Mouse (Mus musculus) heart, adult 18-20 months (tissue): ENCODE data around the gene Sebox. TPM values are rescaled to one million over a fixed set of nuclear protein-coding genes. Genes with fewer than 3 reads are reported as not detected.
A peak's percentile ranks its signal among the peaks of the same experiment; 100 is the strongest.

Experiments used
- DNase-seq, 2 experiments: peaks; one replicate each; pipeline ENCODE4 v3.0.0; 2021 to 2022; ENCODE audit warnings: mixed read lengths in 1 of 2
- long read RNA-seq, 2 experiments: library from polyadenylated mRNA; stranded (forward); transcript quantifications; one replicate each; pipeline ENCODE4 v2.0.0; 2021
- total RNA-seq, 2 experiments: library from RNA; stranded (reverse); gene quantifications; 2 replicates each; pipeline ENCODE4 v1.2.3; 2021

Gene Sebox
- total RNA-seq, result not detected
- long read RNA-seq, experiment 1, result 0 reads
- long read RNA-seq, experiment 2, result 0 reads

DNA sequence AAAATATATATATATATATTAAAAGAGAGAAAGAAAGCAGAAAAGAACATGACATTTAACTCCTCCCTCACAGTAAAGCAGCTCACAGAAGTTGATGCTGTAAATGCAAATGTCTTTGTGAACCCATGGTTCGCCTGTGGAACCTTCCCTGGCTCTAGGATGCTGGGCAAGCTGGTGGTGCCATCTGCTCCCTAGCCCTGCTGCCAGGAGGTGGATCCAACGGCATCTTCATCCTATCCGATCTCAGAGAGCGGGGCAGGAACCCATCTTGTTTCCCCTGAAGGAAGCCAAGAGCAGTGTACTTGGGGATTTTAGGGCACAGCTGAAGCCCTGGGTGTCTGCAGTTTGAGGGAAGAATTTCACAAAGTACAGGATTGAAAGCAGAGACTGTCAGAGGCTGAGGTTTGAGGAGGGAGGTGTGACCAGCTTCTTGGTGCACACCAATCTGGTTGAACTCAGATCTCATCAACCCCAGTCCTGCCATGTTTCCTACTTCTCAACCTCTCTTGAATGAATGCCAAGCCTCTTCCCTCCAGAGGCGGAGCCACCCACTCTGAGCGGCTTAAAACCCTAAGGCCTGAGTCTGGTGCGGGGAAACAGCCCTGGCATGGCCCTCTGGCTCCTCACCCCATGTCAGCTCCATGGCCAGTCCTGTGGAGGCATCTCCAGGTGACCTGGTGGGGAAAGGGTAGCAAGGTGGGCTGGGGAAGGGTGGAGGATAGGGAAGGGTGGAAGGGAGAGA is at the start of gene Sebox:
Gene Sebox (plus strand): TSS at position 539 of the 742 bp plus-strand sequence.
- no peak for DNase-seq

DNA sequence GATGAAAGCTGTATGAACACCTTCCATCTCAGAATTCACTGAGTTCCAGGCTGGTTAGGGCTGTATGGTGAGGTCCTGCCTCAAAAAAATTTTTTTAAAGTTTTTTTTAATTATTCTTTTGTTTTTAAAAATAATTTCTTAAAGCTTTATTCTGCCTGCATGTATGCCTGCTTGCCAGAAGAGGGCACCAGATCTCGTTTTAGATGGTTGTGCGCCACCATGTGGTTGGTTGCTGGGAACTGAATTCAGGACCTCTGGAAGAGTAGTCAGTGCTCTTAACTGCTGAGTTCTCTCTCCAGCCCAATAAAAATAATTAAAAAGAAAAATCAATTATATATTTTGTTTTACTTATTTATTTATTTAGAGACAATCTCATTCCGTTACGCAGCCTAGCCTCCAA is 49.6 kb upstream of the Sebox start:
- DNase-seq, result peak; percentile 49 to 76

DNA sequence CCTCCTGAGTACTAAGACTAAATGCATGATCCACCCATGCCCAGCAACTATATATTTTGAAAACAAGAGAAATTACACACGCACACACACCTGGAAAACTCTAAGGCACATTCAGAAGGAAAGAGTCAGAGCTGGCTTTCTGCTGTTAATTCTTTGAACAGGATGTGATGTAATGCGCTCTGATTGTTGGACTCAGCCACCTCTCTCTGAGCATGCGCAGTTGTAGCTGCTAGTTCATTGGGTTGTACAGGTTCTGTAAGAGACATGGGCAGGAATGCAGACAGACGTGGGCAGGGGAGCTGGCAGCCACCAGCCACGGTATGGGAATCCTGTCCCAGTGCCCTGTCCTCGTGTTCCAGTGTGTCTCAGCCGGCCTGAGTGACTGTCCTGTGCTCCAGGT is 49.0 kb upstream of the Sebox start:
- no peak for DNase-seq

DNA sequence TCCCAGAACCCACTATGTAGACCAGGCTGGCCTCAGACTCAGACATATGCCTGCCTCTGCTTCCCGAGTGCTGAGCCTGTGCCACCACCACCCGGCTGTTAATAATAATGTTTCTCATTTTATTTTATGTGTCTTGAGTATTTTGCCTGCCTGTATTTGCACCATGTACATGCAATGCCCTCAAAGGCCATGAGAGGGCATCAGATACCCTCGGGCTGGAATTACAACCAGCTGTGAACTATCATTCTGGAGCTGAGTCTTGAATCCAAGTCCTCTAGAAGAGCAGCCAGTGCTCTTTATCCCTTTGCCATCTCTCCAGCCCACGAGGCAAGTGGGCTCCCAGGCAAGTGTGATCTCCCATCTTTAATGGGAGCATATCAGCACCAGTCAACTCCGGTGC is 47.9 kb upstream of the Sebox start:
- DNase-seq, result peak; percentile 21 to 57

DNA sequence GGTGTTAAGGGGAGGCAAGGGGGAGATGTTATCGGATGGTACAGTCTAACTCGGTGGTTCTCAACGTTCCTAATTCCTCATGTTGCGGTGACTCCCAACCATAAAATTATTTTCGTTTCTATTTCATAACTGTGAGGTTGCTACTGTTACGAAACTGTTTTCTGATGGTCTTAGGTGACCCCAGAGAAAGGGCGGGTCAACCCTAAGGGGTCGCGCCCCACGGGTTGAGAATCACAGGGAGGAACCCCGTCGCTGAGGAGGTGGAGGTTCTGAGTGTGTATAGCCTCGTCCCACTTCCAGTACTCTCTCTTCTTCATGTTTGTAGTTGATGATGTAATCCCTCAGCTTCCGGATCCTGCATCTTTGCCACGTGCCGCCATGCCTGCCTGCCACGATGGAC is 44.5 kb upstream of the Sebox start:
- no peak for DNase-seq

DNA sequence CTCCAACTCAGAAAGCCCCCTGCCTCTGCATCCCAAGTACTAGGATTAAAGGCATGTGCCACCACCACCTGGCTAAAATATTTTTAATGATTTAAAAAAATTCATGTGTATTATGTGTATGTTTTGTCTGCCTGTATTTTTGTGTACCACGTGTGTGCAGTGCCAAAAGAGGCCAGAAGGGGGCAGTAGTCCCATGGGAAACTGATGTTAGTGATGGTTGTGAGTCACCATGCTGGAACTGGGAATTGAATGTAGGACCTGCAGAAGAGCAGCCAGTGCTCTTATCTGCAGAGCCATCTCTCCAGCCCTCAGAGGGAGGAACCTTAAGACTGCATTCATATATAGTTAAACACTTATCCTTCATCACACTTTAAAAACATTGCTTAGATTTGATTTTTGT is 41.4 kb upstream of the Sebox start:
- no peak for DNase-seq

DNA sequence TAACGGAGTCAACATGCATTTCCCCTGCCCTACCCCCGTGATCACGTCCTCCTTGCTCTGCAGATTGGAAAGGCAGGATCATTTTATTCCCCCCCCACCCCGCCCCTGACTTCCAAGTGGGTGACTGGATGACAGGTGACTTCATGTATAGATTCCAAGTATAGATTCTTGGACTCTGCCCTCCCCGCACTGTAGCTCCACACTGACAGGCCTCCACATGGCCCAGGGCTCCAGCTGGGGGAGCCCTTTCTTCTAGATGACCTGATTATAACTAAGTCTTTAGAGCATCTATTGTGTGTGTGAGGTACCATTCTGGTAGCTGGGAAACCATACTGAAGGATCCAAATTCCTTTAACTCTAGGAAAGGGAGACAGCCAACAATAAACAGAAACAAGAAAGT is 40.6 kb upstream of the Sebox start:
- no peak for DNase-seq

DNA sequence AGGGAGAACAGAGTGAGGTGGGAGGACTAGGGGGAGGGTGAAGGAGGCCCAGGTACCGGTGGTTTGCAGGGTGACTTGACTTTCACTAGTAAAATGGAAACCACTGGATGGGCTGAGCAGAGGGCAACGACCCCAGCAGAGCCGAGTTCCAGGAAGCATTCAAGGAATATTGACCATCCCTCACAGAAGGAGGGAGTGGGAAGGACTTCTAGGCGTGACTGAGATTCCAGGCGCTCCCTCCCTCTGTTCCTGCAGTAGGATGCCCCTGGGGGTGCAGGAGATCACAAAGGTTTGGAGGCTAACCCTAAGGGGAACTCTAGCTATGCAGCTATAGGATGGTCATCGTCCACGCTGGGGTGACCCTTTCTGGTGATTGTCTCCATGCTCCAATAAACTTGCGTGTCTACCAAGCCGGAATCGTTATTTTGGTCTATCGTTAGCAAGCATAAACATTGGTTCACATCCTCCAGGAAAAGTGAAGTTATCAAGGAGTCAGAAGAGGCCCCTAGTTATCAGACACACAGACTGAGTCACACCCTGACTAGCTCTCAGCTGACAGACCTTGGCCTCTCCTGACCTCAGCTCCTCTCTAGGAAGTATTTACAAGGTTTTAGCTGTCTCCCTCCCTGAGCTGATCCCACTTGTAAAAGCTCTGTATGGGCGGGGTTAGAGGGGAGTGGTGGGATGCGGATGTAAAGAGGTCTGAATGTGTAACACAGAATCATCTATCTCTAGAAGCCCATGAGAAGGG is 39.8 kb upstream of the Sebox start:
- no peak for DNase-seq

DNA sequence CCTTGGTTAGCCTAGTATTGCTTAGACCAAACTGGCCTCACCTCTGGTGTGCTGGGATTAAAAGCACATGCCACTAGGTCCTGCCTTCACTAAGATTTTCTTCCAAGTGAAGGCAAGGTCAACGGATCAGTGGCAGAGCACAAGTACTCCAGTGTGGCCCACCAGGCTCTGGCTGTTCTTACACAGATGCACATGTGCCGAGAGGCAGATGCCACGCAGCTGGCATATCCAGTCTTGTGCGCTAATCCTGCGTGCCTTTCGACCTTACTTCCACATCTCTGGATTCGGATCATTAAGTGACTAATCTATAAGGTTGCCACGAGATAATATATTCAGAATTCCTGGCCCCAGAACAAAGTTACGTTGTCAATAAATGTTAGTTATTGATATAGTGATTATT is 38.1 kb upstream of the Sebox start:
- peak in 1 of 2 experiments; percentile 8 for DNase-seq

DNA sequence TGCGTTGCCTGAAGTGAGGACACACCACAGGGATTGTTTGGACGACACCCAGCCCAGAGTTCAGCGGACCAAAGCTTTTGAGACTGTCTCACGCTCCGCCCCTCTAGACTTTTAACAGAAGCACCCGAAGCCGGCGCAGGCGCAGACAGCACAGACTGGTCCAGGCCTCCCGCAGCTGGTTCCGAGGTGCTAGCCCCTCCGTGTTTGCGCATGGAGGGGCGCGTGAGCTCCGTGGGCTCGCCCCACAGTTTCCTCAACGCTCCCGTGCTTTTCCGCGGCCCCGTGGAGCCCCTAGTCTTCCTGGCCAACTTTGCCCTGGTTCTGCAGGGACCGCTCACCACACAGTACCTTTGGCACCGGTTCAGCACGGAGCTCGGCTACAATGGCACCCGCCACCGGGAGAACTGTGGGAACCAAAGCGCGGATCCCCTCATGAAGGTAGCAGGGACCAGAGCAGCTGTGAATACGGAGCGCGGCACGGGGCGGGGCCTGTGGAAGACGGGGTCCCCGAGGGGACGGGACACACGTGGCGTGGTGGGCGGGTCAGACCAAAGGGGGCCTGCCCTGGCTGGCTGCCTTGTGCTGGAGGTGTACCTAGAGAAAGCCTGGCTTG is 37.6 kb upstream of the Sebox start, which contains the start of gene Slc46a1:
Gene Slc46a1 (plus strand): TSS at position 130 of the 613 bp plus-strand sequence.
- peak; percentile 87 for DNase-seq

DNA sequence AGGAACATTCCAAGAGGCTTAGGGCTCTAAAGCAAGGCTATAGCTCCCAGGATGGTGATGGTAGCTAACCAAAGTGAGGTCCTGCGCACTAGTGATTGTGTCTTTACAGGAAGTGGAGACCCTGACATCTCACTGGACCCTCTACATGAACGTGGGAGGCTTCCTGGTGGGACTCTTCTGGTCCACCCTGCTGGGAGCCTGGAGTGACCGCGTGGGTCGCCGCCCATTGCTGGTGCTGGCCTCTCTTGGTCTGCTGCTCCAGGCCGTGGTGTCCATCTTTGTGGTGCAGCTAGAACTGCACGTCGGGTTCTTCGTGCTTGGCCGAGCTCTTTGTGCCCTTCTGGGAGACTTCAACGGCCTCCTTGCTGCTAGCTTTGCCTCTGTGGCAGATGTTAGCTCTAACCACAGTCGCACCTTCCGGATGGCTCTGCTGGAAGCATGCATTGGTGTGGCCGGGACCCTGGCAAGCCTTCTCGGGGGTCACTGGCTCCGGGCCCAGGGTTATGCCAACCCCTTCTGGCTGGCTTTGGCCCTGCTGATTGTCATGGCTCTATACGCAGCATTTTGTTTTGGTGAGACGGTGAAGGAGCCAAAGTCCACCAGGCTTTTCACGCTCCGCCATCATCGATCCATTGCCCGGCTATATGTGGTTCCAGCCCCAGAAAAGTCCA is 36.9 kb upstream of the Sebox start:
- DNase-seq, result no peak

DNA sequence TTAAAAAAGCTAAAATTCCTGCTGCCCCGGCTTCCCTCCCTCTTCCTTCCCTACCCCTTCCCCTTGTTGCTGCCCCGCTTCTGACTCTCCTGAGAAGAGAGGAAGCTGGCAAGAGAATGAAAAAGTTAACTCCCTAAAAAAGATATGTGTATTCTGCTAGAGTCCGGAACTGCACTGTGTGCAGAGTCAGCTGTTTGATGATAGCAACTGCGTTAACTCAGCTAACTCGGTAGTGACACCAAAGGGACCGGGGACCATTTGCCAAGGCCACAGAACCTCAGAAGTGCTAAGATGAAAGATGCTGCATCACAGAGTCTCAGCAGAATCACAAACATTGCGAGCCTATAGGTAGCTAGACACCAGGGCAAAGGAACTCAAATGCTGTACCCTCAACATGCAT is 35.7 kb upstream of the Sebox start:
- no peak for DNase-seq

DNA sequence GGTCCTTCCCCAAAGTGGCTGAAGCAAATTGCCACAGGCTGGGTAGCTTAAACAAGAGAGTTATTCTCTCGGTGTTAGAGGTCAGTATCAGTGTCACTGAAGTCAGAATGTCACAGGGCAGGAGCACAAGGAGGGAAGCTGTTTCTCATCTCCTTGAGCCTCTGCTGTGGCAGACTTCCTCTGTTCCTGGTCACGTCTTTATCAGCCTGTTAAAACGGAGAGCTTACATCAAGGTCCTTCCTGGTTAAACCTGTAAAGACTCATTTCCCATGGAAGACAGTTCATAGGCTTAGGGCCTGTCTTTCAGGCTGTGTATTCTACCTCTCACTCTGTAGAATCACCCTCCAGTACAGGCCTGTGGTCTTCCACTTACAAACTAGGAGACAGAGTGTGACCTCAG is 35.3 kb upstream of the Sebox start:
- no peak for DNase-seq

DNA sequence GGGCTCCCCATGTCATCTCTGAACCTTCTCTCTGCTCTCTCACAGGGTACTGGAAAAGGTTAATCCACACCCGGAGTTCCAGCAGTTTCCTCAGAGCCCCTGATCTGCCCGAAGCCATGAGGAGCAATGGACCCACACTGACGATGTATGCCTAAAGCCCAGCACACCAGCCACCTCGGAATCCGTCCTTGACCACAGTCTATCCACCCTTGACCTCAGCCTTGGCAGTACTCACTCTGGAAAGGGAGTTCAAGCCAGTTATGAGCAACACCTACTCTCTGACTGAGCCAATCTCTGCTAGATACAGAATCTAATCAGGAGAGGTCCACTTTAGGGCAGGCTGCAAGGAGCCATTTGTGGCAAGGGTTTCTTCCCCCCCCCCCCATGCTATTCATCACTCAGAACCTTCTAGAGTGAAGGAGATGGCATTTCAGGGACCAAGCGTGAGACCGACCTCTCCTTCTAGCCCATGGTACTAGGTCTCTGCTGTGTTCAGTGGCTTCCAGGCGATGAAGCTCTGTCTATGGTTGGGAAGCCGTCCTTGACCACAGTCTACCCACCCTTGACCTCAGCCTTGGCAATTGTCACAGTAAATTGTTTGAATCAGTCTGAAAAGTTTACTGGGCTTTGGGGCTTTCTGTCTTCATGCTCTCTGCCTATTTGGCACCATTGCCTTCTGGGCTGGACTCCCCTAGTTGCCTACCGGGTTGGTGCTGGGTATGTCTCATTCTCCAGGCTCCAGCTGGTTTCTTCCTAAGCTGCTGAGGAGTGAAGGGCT is 31.7 kb upstream of the Sebox start:
- no peak for DNase-seq

DNA sequence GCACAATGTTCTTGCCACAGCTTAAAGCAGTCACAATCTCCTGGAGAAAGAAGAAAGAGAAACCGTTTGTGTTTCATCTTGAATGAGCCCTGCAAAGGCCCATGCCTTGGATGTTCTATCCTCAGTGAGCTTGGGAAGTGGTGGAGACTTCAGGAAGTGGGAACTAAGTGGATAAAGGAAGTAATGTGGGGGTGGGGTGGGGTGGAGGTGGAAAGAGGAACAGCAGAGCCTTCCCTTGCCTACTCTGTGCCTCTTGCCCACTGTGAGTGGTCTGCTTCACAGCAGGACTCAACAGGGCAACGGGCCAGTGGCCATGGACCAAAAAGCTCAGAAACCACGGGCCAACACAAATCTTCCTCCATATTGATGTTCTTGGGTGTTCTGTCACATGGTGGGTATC is 28.0 kb upstream of the Sebox start:
- DNase-seq, result no peak

DNA sequence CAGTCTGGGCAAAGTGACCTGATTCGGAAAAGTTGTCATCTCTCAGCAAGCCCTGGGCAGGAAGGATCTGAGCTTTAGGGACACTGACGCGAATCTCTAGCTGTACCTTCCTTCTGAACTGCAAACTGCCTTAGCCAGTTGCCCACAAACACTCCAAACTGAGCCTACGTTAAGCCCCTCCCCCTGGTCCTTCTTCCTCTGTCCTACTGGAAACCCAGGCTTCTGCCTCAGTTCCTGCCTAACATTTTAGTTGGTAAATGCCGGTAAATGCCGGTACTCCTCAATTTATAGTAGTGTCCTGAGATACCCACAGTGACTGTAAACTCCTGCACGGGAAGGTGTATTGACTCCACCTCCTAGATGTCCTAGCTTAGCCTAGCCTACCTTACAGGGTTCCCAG is 19.6 kb upstream of the Sebox start:
- no peak for DNase-seq

DNA sequence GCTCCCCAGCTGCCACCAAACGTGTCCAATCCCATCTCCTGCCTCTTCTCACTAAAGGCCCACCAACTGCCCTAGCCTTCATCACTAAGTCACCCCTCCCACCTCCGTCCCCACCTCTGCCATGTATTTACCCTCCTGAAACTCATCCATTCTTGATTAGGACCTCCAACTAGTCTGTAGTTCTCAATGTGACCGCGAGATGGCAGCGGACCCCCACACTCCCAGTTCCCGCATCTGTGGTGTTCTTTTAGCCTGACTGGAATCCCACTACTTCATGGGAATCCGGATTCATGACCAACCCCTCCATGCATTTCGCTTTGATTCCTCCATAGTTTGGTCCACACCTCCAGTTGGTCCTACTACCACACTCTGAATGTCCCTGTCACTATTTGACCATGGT is 15.1 kb upstream of the Sebox start:
- peak; percentile 60 to 87 for DNase-seq

DNA sequence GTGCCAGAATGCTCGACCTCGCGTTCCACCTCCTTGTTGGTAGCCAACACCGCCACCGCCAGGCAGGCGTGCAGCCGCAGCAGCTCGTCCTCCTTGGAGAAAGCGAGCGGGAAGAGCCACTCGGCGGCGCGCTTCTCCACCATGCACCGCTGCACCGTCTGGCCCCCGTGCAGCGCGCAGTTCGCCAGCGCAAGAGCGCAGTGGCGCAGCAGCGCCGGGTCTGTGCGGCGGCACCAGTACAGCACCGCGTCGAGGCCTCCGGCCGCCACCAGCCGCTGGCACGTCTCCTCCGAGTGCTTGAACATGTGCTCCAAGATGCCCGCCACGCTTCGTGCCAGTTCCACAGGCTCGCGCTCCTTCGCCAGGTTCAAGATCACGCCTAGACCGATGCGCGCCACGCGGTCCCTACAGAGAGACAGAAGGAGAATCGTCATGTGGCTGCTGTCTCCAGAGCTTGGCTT is 12.4 kb upstream of the Sebox start:
- DNase-seq, result no peak

DNA sequence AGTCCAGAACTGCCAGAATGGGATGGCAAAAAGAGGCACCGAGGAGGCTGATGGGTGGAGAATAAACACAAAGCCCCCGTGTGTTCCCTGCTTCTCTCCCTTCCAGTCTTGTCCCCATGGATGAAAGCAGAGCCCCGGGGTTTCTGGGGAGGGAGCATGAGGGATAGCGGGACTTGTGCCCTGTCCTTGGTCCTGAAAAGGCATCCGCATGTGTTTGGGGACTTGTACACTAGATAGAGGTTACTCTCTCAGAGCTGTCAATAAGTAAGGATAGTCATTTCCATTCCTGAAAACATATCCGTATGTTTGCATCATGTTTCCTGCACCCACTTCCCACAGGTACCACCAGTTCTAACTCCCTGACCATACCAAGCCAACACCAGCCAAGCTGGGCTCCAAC is 7.3 kb upstream of the Sebox start:
- peak in 1 of 2 experiments; percentile 51 for DNase-seq

DNA sequence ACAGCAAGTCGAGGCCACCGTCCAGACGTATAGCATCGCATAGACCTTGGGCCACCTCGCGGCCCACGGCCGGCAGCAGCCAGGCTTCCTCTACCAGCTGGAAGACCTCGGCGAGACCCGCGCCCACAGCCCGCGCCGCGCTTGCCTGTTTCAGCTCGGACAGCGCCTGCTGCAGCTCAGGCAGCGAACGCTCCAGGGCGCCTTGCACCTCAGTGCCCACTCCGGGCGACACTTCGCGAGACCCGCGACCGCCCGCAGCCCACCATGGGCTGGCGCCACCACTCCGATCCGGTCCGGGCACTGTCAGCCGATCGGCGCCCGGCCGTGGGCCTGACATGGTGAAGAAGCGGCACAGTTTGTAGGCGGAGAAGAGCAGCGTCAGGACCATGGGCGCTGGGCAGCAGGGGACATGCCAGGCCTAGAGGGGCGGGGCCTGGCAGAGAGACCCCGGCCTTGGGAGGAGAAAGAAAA is 6.1 kb upstream of the Sebox start:
- DNase-seq, result no peak
